Mouse (Mus musculus) liver, adult (tissue): ENCODE measurements around the gene Bri3.

Experiments
- GATA4 ChIP-seq: IDR thresholded peaks from 2 replicates; pipeline ENCODE4 v1.6.1; 2014; ENCODE audit warnings: mild to moderate bottlenecking, low read length; ENCODE audit not compliant: insufficient replicate concordance

Gene Bri3

GRCm38 (mm10) chr5:144441831-144442271, 197.6 kb downstream of the Bri3 start:
- TF ChIP-seq GATA4 = no peak

- no peak for TF ChIP-seq GATA4
Observed at GRCm38 (mm10) chr5:144446475-144447225, 202.4 kb downstream of the Bri3 start.

GRCm38 (mm10) chr5:144447226-144447616, 203.0 kb downstream of the Bri3 start:
- TF ChIP-seq GATA4 = no peak

GRCm38 (mm10) chr5:144447975-144448374, 203.7 kb downstream of the Bri3 start:
- TF ChIP-seq GATA4 = no peak

GRCm38 (mm10) chr5:144452776-144453455, 208.7 kb downstream of the Bri3 start:
- TF ChIP-seq GATA4 = no peak

- no peak for TF ChIP-seq GATA4
Observed at GRCm38 (mm10) chr5:144457623-144458287, 213.5 kb downstream of the Bri3 start.

GRCm38 (mm10) chr5:144466987-144467386, 222.8 kb downstream of the Bri3 start:
- TF ChIP-seq GATA4 = no peak

GRCm38 (mm10) chr5:144473056-144473455, 228.8 kb downstream of the Bri3 start:
- no peak for TF ChIP-seq GATA4

- no peak for TF ChIP-seq GATA4
Observed at GRCm38 (mm10) chr5:144479677-144480171, 235.5 kb downstream of the Bri3 start.

- no peak for TF ChIP-seq GATA4
Observed at GRCm38 (mm10) chr5:144483659-144484375, 239.6 kb downstream of the Bri3 start.

GRCm38 (mm10) chr5:144491308-144491707, 247.1 kb downstream of the Bri3 start:
- TF ChIP-seq GATA4 = no peak
